Mouse (Mus musculus): Measurements from ENCODE around the gene Rdh5. TPM values are rescaled to one million over a fixed set of nuclear protein-coding genes. Genes with fewer than 3 reads are reported as not detected.

The Rdh5 gene
- polyA plus RNA-seq, 1 experiment from 2014 or later, result 11.3 TPM

GRCm38 (mm10) chr10:128892246-128892645, 30.4 kb downstream of the Rdh5 start:
- H3K27me3 ChIP-seq (ENCODE audit: control insufficient read depth, insufficient read depth, low read length), result peaks cover 11% of the 10 kb centered on the region; the same call in 1 of the 2 replicates
- DNase-seq (ENCODE audit: low spot score, missing footprints), result no peak
- no peaks in the 10 kb centered on the region for H3K9me3 ChIP-seq (ENCODE audit: control insufficient read depth, low read length)
- 0 out of 2 replicates have a peak, but pooled peaks cover 4% of the 10 kb centered on the region for H3K36me3 ChIP-seq (ENCODE audit: control insufficient read depth, insufficient read depth, low read length)
- peak overlapping the region; percentile 92 for H3K27ac ChIP-seq (ENCODE audit: low read depth, low read length)
- peak overlapping the region; percentile 65 for H3K4me2 ChIP-seq
- H3K4me1 ChIP-seq (ENCODE audit: control insufficient read depth, insufficient read depth, low read length), result peaks cover 27% of the 10 kb centered on the region
- ATAC-seq (ENCODE audit: low FRiP score), result peak; percentile 6; the same call in 1 of the 2 replicates
- 1% methylated on average over 9 of the region's 9 CpGs for WGBS
- peak overlapping the region; percentile 87 for H3K9ac ChIP-seq (ENCODE audit: low read length)
- peak overlapping the region; percentile 77 for H3K4me3 ChIP-seq (ENCODE audit: low read depth, low read length)

DNA sequence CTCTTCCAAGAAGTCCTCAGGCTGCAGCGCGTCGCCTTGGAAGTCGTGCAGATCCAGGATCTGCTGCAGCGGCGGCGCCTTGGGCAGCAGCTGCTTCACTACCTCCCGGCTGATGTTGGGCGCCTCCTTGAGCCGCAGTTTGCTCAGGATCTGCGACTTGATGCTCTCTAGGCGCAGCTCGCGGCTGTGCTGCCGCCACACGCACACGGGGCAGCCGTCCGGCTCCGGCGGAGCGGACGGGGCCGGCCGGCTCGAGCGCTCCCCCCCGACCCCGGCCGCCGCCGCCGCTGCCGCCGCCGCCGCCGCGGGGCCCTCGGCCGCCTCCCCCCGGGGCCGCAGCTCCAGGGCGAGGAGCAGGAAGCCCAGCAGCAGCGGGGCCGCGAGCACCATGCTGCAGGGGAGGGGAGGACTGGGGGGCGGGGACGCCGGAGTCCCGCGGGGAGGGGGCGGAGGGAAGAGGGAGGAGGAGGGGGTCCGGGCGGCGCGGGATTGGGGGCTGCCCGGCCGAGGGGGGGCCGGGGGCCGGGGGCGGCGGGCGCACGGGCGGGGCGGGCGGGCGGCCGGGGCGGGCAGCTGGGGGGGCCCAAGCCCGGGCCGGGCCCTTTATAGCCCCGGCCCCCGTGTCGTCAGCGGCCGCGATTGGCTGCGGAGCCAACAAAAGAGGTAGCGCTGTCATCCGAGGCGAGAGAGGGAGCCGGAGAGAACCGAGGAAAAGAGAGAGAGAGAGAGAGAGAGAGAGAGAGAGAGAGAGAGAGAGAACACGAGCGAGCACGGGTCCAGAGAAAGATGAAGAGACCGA, 31.2 kb downstream of the Rdh5 start, which contains the start of gene Gdf11:
Gdf11 (minus strand) TSS at position 423 of the 799 bp plus-strand sequence.
- DNase-seq (ENCODE audit: low spot score, missing footprints), result peak; percentile 97
- 0 out of 2 replicates have a peak, but pooled peaks cover 4% of the 10 kb centered on the region for H3K36me3 ChIP-seq (ENCODE audit: control insufficient read depth, insufficient read depth, low read length)
- WGBS, result under 1% methylated on average over 69 of the region's 89 CpGs
- H3K9ac ChIP-seq (ENCODE audit: low read length), result peak within 1 kb of the TSS; percentile 87
- peaks cover 6% of the 10 kb centered on the region; the same call in 1 of the 2 replicates for H3K27me3 ChIP-seq (ENCODE audit: control insufficient read depth, insufficient read depth, low read length)
- ATAC-seq (ENCODE audit: low FRiP score), result peak; percentile 88
- peak within 1 kb of the TSS; percentile 77 for H3K4me3 ChIP-seq (ENCODE audit: low read depth, low read length)
- peaks cover 28% of the 10 kb centered on the region for H3K4me1 ChIP-seq (ENCODE audit: control insufficient read depth, insufficient read depth, low read length)
- no peaks in the 10 kb centered on the region for H3K9me3 ChIP-seq (ENCODE audit: control insufficient read depth, low read length)
- peak within 1 kb of the TSS; percentile 92 for H3K27ac ChIP-seq (ENCODE audit: low read depth, low read length)
- H3K4me2 ChIP-seq, result peak within 1 kb of the TSS; percentile 65

DNA sequence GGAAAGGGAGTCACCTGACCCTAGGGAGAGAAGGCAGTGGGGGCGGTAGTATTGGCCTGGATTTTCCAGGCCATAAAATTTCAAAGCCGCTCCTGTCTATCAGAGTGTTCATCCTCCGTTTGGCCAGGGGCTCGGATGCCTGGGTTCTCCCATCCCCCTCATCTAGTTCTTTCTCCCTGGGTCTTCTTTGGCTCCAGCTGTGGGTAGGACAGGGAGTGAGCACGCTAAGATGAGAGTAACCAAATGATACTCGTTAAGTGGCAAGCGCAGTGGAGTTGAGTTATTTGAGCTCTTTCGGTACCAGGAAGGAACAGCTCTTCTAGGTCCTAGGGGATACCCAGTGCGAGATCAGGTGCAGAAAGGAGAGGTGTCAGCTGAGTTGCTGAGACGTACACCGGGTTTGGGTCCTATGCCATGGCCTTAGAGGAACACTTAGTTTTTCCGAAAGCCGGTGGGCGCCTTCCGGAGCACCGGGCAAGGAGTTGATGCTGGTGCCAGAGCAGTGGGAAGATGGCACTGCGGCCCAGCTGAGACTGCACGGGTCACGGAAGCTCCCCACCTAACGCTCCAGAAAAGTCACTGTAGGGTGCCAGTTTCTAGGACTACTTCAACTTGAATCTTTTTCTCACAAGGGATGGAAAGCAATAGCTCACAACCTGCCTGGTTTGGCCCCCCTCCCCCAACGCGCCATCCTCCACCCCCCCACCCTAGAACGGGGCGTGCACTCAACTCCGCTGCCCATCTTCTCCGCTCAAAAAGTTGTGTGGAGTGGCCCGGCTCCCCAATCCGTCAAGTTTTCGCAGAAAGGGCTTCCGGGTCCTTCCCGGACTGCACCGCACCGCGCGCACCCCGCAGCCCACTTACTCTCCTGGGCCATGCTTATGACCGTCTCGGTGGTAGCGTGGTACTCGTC, 32.0 kb downstream of the Rdh5 start:
- ATAC-seq (ENCODE audit: low FRiP score), result no peak
- Histone ChIP-seq H3K9ac (ENCODE audit: low read length) (peak overlapping the region; percentile 87), H3K27ac (ENCODE audit: low read depth, low read length) (peak overlapping the region; percentile 92), H3K27me3 (ENCODE audit: control insufficient read depth, insufficient read depth, low read length) (no peaks in the 10 kb centered on the region), H3K9me3 (ENCODE audit: control insufficient read depth, low read length) (no peaks in the 10 kb centered on the region), H3K4me2 (peak overlapping the region; percentile 65), H3K36me3 (ENCODE audit: control insufficient read depth, insufficient read depth, low read length) (peaks cover 4% of the 10 kb centered on the region), H3K4me1 (ENCODE audit: control insufficient read depth, insufficient read depth, low read length) (peaks cover 28% of the 10 kb centered on the region), H3K4me3 (ENCODE audit: low read depth, low read length) (peak overlapping the region; percentile 77)
- DNase-seq (ENCODE audit: low spot score, missing footprints), result peak; percentile 90
- WGBS, result under 1% methylated on average over 39 of the region's 40 CpGs

DNA sequence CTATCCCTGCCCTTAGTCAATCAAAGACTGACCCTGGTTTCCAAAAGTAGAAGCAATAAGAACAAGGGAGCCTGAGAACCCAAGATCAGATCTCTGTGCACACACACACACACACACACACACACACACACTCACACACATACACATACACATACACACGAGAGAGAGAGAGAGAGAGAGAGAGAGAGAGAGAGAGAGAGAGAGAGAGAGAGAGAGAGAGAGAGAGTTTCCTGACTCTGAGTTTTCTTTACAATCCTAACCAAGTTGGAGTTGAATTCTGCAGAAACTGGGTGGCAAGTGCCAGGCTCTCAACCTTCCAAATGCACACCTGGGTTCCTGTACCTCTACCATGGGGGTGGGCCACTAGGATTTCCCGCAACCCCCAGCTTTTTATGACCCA, 32.8 kb downstream of the Rdh5 start:
- WGBS, result 0% methylated on average over 2 of the region's 2 CpGs
- Histone ChIP-seq H3K9me3 (ENCODE audit: control insufficient read depth, low read length) (no peaks in the 10 kb centered on the region), H3K9ac (ENCODE audit: low read length) (peak overlapping the region; percentile 87), H3K4me1 (ENCODE audit: control insufficient read depth, insufficient read depth, low read length) (peaks cover 28% of the 10 kb centered on the region), H3K27ac (ENCODE audit: low read depth, low read length) (peak overlapping the region; percentile 92), H3K4me2 (peak overlapping the region; percentile 65), H3K36me3 (ENCODE audit: control insufficient read depth, insufficient read depth, low read length) (peaks cover 6% of the 10 kb centered on the region), H3K27me3 (ENCODE audit: control insufficient read depth, insufficient read depth, low read length) (no peaks in the 10 kb centered on the region), H3K4me3 (ENCODE audit: low read depth, low read length) (peak overlapping the region; percentile 77)
- no peak for ATAC-seq (ENCODE audit: low FRiP score)
- DNase-seq (ENCODE audit: low spot score, missing footprints), result peak; percentile 81

GRCm38 (mm10) chr10:128888941-128889827, 33.5 kb downstream of the Rdh5 start:
- ATAC-seq (ENCODE audit: low FRiP score), result peak; percentile 67

DNA sequence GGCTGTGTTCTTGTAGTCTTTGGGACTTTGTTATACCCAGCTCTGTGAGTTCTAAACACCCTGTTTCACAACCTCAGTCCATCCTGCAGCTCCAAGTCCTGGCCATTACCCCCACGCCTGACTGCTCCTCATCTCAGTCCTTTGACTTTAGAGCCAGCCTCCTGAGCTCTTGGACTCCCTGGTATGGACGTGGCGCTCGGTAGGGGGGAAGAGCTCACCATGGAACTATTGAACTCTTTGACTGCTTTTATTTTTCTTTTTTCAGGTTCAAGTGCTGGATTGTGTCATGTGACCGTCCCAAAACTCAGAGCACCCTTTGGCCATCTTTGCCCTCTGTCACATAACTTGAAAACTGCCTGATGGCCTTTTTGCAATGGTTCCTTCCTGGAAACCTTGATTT, 40.6 kb downstream of the Rdh5 start:
- DNase-seq (ENCODE audit: low spot score, missing footprints), result no peak
- Histone ChIP-seq H3K27ac (ENCODE audit: low read depth, low read length) (no peak overlapping the region), H3K9me3 (ENCODE audit: control insufficient read depth, low read length) (no peaks in the 10 kb centered on the region), H3K36me3 (ENCODE audit: control insufficient read depth, insufficient read depth, low read length) (peaks cover 3% of the 10 kb centered on the region), H3K4me1 (ENCODE audit: control insufficient read depth, insufficient read depth, low read length) (no peaks in the 10 kb centered on the region), H3K27me3 (ENCODE audit: control insufficient read depth, insufficient read depth, low read length) (no peaks in the 10 kb centered on the region), H3K4me3 (ENCODE audit: low read depth, low read length) (no peak overlapping the region), H3K9ac (ENCODE audit: low read length) (no peak overlapping the region), H3K4me2 (no peak overlapping the region)
- ATAC-seq (ENCODE audit: low FRiP score), result no peak
- 78% methylated on average over 5 of the region's 5 CpGs for WGBS

More at GRCm38 (mm10) chr10:128888941-128889827, 33.5 kb downstream of the Rdh5 start:
- WGBS, result 0% methylated on average over 6 of the region's 7 CpGs
- H3K36me3 ChIP-seq (ENCODE audit: control insufficient read depth, insufficient read depth, low read length), result peaks cover 7% of the 10 kb centered on the region
- peak; percentile 95 for DNase-seq (ENCODE audit: low spot score, missing footprints)
- H3K9me3 ChIP-seq (ENCODE audit: control insufficient read depth, low read length), result no peaks in the 10 kb centered on the region
- no peaks in the 10 kb centered on the region for H3K27me3 ChIP-seq (ENCODE audit: control insufficient read depth, insufficient read depth, low read length)
- peak overlapping the region; percentile 65 for H3K4me2 ChIP-seq
- peaks cover 28% of the 10 kb centered on the region for H3K4me1 ChIP-seq (ENCODE audit: control insufficient read depth, insufficient read depth, low read length)
- peak overlapping the region; percentile 92 for H3K27ac ChIP-seq (ENCODE audit: low read depth, low read length)
- H3K4me3 ChIP-seq (ENCODE audit: low read depth, low read length), result peak overlapping the region; percentile 77
- H3K9ac ChIP-seq (ENCODE audit: low read length), result peak overlapping the region; percentile 54

GRCm38 (mm10) chr10:128878811-128879210, 43.9 kb downstream of the Rdh5 start:
- ATAC-seq (ENCODE audit: low FRiP score) (no peak), DNase-seq (ENCODE audit: low spot score, missing footprints) (no peak)
- H3K27me3 ChIP-seq (ENCODE audit: control insufficient read depth, insufficient read depth, low read length), result no peaks in the 10 kb centered on the region
- 87% methylated on average over 2 of the region's 2 CpGs for WGBS
- H3K9ac ChIP-seq (ENCODE audit: low read length), result no peak overlapping the region
- H3K4me3 ChIP-seq (ENCODE audit: low read depth, low read length), result no peak overlapping the region
- no peaks in the 10 kb centered on the region for H3K36me3 ChIP-seq (ENCODE audit: control insufficient read depth, insufficient read depth, low read length)
- no peaks in the 10 kb centered on the region for H3K9me3 ChIP-seq (ENCODE audit: control insufficient read depth, low read length)
- H3K27ac ChIP-seq (ENCODE audit: low read depth, low read length), result no peak overlapping the region
- H3K4me1 ChIP-seq (ENCODE audit: control insufficient read depth, insufficient read depth, low read length), result no peaks in the 10 kb centered on the region
- no peak overlapping the region for H3K4me2 ChIP-seq

GRCm38 (mm10) chr10:128878291-128878690, 44.4 kb downstream of the Rdh5 start:
- H3K4me2 ChIP-seq, result no peak overlapping the region
- no peaks in the 10 kb centered on the region for H3K9me3 ChIP-seq (ENCODE audit: control insufficient read depth, low read length)
- peaks cover 4% of the 10 kb centered on the region; the same call in 1 of the 2 replicates for H3K36me3 ChIP-seq (ENCODE audit: control insufficient read depth, insufficient read depth, low read length)
- no peak overlapping the region for H3K9ac ChIP-seq (ENCODE audit: low read length)
- ATAC-seq (ENCODE audit: low FRiP score) (no peak), DNase-seq (ENCODE audit: low spot score, missing footprints) (peak; percentile 78)
- H3K27me3 ChIP-seq (ENCODE audit: control insufficient read depth, insufficient read depth, low read length), result no peaks in the 10 kb centered on the region
- no peak overlapping the region for H3K27ac ChIP-seq (ENCODE audit: low read depth, low read length)
- no peak overlapping the region for H3K4me3 ChIP-seq (ENCODE audit: low read depth, low read length)
- no peaks in the 10 kb centered on the region for H3K4me1 ChIP-seq (ENCODE audit: control insufficient read depth, insufficient read depth, low read length)
